Mouse (Mus musculus): ENCODE results near the gene Fermt3.

DNA sequence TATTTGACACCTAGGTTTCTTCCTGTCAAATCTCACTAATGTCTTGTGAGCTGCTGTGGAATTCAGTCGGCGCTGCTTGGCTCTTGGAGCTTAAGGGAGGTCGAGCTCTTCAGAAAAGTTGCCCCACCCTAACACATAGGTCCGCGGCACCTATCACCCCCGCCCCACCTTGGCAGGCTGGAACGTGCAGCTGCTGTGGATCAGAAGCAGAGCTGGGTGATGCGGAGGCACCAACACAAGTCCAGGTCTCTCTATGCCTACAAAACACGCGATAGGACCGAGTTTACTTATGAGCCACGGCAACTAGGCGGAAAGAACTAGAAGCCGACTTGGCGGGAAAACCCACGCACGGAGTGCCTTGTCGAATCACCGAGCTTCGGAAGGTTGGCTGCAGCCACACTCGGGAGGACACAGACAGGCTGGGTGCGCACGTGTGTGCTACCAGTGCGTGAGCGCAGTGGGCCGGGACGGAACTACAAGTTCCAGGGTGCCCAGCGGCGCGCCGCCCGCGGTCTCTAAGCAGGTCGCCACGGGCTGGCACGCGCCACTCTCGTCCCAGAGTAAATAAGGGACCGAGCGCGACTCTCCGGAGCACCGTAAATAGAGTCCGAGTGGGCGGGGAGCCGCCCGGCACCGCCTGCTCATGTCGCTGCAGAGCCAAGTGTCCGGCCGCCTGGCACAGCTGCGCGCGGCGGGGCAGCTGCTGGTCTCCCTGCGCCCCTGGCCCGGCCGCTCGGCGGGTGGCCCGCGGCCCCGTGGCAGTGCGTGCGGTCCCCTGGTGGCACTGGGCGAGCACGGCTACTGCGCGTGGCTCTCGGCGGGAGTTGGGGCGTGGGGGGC lies 37.2 kb upstream of the Fermt3 start, which contains the start of gene Macrod1:
- TF ChIP-seq CTCF (IDR thresholded peaks at IDR 0.05; ENCODE audit: borderline replicate concordance, extremely low read depth, insufficient read depth, insufficient read length), result no peak
- no peak for TF ChIP-seq POLR2A (IDR thresholded peaks at IDR 0.05; ENCODE audit: borderline replicate concordance, extremely low read depth, insufficient read depth, insufficient read length, poor library complexity, severe bottlenecking)
